Mouse (Mus musculus) forebrain, embryonic 14.5 days (tissue): ENCODE measurements around the gene AC129217.1. TPM values are rescaled to one million over a fixed set of nuclear protein-coding genes. Genes with fewer than 3 reads are reported as not detected.
"Not testable (repeated sequence)": the region's sequence is repeated elsewhere in the genome, so short reads cannot be mapped to it uniquely, and the experiment has no call there.

Experiments
- ATAC-seq: fragments of 200-750 bp; cut with Nextera tagmentation; 2 replicates; pipeline ENCODE4 v1.8.0; 2017; ENCODE audit warnings: mild to moderate bottlenecking, moderate library complexity
- DNase-seq: peaks from one replicate; pipeline ENCODE4 v3.0.0-alpha.2; 2015; ENCODE audit warnings: low spot score
- H3K27ac ChIP-seq: fragments of 300-500 bp; sonication (generic); 2 replicates; pipeline ENCODE4 v1.5.1; 2014; ENCODE audit warnings: low read depth, mild to moderate bottlenecking, control low read depth, low read length, moderate library complexity
- H3K27me3 ChIP-seq: fragments of 300-500 bp; sonication (generic); replicated peaks from 2 replicates; pipeline ENCODE4 v1.6.1; 2014; ENCODE audit warnings: low read length, control low read depth, mixed read lengths; ENCODE audit not compliant: control insufficient read depth, insufficient read depth
- H3K36me3 ChIP-seq: fragments of 300-500 bp; sonication (generic); 2 replicates; pipeline ENCODE4 v1.6.1; 2014; ENCODE audit warnings: low read length, control low read depth; ENCODE audit not compliant: control insufficient read depth, insufficient read depth
- H3K4me1 ChIP-seq: fragments of 300-500 bp; sonication (generic); 2 replicates; pipeline ENCODE4 v1.6.1; 2014; ENCODE audit warnings: antibody characterized with exemption, low read length, control low read depth; ENCODE audit not compliant: control insufficient read depth, insufficient read depth
- H3K4me2 ChIP-seq: fragments of 300-500 bp; sonication (generic); 2 replicates; pipeline ENCODE4 v1.6.1; 2014; ENCODE audit warnings: mild to moderate bottlenecking, control low read depth, low read length
- H3K4me3 ChIP-seq: fragments of 300-500 bp; sonication (generic); 2 replicates; pipeline ENCODE4 v1.5.1; 2014; ENCODE audit warnings: low read depth, low read length, control low read depth
- H3K9ac ChIP-seq: fragments of 300-500 bp; sonication (generic); 2 replicates; pipeline ENCODE4 v1.6.1; 2014; ENCODE audit warnings: mild to moderate bottlenecking, low read length, control low read depth, moderate library complexity
- H3K9me3 ChIP-seq: fragments of 300-500 bp; sonication (generic); replicated peaks from 2 replicates; pipeline ENCODE4 v1.6.1; 2016; ENCODE audit warnings: low read length, control low read depth, mixed read lengths; ENCODE audit not compliant: control insufficient read depth
- WGBS: fragments of 180-500 bp; shearing (Covaris S2); extraction: QIAGEN DNeasy Blood & Tissue Kit; methylation state at CpG from one replicate; pipeline ENCODE4 v1.1.7; 2014; 5-methylcytosine and 5-hydroxymethylcytosine counted together
- polyA plus RNA-seq: library from polyadenylated mRNA; unstranded; fragments of >200 nt; fragmentation: Nextera tagmentation; extraction: Ambion mirVana; gene quantifications from 2 replicates; pipeline ENCODE4 v1.2.1, GENCODE M21; 2014

AC129217.1 gene
- polyA plus RNA-seq, 1 experiment from 2014 or later: not detected

DNA sequence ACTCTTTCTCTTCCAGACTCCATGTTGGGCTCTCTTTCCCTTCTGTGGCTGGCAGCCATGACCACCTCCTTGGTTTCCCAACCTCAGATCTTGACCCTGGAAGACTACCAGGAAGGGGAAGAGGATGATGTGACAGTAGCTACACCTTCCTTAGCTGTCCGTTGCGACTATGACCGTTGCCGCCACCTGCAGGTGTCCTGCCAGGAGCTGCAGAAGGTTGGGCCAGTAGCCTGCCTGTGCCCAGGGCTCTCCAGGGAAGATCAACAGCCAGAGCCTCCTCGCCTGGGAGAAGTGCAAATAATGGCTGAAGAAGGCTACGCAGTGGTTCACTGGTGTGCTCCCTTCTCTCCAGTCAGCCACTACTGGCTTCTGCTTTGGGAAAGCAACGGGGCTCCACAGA is 22.1 kb downstream of the AC129217.1 start:
- no peak for ATAC-seq
- WGBS: 58% methylated on average over 7 of the region's 7 CpGs
- Histone ChIP-seq H3K9ac (no peak overlapping the region), H3K36me3 (peaks cover 24% of the 10 kb centered on the region), H3K4me1 (no peaks in the 10 kb centered on the region), H3K27ac (no peak overlapping the region), H3K27me3 (no peaks in the 10 kb centered on the region), H3K4me2 (no peak overlapping the region), H3K9me3 (no peaks in the 10 kb centered on the region), H3K4me3 (no peak overlapping the region)
- DNase-seq: no peak

DNA sequence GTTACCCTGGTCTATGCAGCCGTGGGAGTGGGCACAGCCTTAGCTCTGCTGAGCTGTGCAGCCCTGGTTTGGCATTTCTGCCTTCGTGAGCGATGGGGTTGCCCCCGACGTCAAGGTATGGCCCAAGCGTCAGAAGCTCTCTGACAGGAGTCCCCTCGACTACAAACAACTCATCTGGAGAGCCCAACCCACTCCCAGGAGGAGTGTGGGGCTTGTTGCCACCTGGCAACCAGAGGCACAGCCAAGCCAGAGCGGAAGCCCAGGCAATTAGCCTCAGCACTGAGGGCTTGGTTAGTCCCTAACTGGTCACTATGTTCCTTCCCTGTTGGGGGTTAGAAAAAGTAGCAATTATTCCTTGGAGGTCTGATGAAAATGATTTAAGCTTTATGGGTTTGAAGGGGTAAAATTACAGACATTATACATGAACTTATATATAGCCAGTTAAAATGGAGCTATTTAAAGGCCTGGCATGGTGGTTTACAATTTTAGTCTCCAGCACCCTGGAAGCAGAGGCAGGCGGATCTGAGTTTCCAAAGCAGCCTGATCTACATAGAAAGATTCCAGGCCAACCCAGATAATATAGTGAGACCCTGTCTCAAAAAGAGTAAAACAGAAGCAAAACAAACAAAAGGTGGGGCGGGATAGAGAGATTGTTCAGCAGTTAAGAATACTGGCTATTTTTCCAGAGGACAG is 22.8 kb downstream of the AC129217.1 start:
- no peaks in the 10 kb centered on the region for H3K4me1 ChIP-seq
- H3K36me3 ChIP-seq: peaks cover 17% of the 10 kb centered on the region
- H3K4me3 ChIP-seq: no peak overlapping the region
- ATAC-seq (no peak), DNase-seq (no peak)
- 68% methylated on average over 10 of the region's 10 CpGs for WGBS
- H3K9me3 ChIP-seq: no peaks in the 10 kb centered on the region
- H3K27ac ChIP-seq: no peak overlapping the region
- no peak overlapping the region for H3K4me2 ChIP-seq
- no peaks in the 10 kb centered on the region for H3K27me3 ChIP-seq
- no peak overlapping the region for H3K9ac ChIP-seq

DNA sequence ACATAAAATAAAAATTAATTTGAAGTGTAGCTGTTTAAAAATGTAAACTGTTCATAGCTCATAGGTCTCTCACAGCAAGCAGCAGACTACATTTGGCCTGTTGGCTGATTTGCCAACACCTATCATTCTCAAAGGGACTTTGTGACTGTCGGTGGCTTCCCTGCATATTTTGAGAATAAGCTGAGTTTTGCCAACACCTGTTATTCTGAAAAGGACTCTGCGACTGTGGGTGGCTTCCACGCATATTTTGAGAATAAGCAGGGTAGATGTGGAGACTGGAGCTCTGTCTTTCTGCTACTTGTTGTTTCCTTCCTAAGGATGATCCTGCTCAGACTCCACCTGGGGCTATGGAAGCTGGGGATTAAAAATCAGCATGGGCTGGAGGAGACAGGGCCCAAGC is 23.5 kb downstream of the AC129217.1 start:
- Histone ChIP-seq H3K4me1 (no peaks in the 10 kb centered on the region), H3K4me2 (no peak overlapping the region), H3K9me3 (no peaks in the 10 kb centered on the region), H3K4me3 (no peak overlapping the region), H3K27ac (no peak overlapping the region), H3K9ac (no peak overlapping the region), H3K27me3 (no peaks in the 10 kb centered on the region), H3K36me3 (peaks cover 11% of the 10 kb centered on the region)
- ATAC-seq (no peak), DNase-seq (no peak)
- WGBS: 88% methylated on average over 3 of the region's 3 CpGs

DNA sequence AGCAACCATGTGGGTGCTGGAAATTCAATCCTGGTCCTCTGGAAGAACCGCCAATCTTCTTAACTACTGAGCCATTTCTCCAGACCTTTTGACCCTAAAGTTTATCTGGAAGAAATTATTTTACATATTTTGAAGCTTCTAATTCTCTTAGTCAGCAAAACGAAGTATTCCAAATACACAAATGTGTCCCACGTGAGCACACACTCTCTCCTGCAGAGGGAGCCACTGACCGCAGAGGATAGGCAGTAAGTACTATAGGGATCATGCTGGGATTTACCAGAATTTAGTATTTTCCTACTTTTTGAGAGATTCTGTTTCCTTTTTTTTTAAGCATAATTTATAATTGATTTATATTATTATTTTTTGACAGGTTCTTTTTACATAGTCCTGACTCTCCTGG is 28.1 kb downstream of the AC129217.1 start:
- no peak overlapping the region for H3K4me2 ChIP-seq
- no peaks in the 10 kb centered on the region for H3K27me3 ChIP-seq
- H3K9ac ChIP-seq: no peak overlapping the region
- ATAC-seq: no peak
- no peaks in the 10 kb centered on the region for H3K36me3 ChIP-seq
- no peak overlapping the region for H3K27ac ChIP-seq
- peak; percentile 51 for DNase-seq
- H3K9me3 ChIP-seq: no peaks in the 10 kb centered on the region
- 59% methylated on average over 4 of the region's 4 CpGs for WGBS
- H3K4me3 ChIP-seq: no peak overlapping the region
- no peaks in the 10 kb centered on the region for H3K4me1 ChIP-seq

DNA sequence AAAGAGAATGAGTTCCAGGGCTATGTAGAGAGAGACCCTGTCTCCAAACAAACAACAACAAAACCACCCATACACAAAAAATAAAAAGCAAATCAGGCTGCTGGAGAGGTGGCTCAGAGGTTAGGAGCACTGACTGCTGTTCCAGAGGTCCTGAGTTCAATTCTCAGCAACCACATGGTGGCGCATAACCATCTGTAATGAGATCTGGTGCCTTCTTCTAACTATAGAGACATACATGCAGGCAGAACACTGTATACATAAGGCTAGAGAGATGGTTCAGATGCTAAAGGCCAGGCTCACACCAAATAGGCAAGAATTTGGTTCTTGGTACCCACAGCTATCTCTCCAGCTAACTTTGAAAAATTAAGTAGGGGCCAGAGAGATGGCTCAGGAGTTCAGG is 29.4 kb downstream of the AC129217.1 start:
- Histone ChIP-seq H3K9ac (no peak overlapping the region), H3K4me1 (no peaks in the 10 kb centered on the region), H3K4me3 (no peak overlapping the region), H3K4me2 (no peak overlapping the region), H3K9me3 (no peaks in the 10 kb centered on the region), H3K36me3 (no peaks in the 10 kb centered on the region), H3K27me3 (no peaks in the 10 kb centered on the region), H3K27ac (no peak overlapping the region)
- ATAC-seq (no peak), DNase-seq (peak; percentile 45)
- WGBS: 8% methylated on average over 1 of the region's 1 CpGs

DNA sequence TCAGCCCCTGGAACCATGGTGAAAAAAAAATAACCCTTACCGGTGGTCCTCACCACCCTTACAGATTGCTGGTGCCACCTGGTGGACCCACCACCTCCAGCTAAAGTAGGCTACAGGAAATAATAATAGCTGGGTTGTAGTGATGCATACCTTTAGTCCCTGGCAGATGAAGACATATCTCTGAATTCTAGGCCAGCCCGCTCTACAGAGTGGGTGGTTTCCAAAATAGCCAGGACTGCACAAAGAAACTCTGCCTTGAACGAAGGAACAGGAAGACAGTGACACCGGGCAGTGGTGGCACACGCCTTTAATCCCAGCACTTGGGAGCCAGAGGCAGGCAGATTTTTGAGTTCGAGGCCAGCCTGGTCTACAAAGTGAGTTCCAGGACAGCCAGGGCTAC is 34.7 kb downstream of the AC129217.1 start:
- ATAC-seq (no peak), DNase-seq (no peak)
- H3K36me3 ChIP-seq: no peaks in the 10 kb centered on the region
- no peak overlapping the region for H3K9ac ChIP-seq
- H3K9me3 ChIP-seq: no peaks in the 10 kb centered on the region
- WGBS: 86% methylated on average over 6 of the region's 6 CpGs
- H3K4me1 ChIP-seq: no peaks in the 10 kb centered on the region
- no peak overlapping the region for H3K27ac ChIP-seq
- no peaks in the 10 kb centered on the region for H3K27me3 ChIP-seq
- H3K4me2 ChIP-seq: no peak overlapping the region
- no peak overlapping the region for H3K4me3 ChIP-seq

DNA sequence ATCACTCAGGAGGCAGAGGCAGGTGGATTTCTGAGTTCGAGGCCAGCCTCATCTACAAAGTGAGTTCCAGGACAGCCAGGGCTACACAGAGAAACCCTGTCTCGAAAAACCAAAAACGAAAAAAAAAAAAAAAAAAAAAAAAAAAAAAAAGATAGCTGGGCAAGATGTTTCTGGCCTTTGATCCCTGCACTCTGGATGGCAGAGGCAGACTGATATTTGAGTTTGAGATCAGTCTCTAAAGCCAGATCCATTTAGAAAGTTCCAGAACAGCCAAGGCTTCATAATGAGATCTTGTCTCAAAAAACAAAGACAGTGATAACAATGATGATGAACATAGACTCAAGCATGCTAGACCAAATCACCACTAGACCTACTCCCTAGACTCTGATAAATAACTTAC is 40.8 kb downstream of the AC129217.1 start:
- not testable (repeated sequence) for H3K4me3 ChIP-seq, H3K9me3 ChIP-seq, H3K27me3 ChIP-seq, ATAC-seq, DNase-seq, H3K4me2 ChIP-seq, H3K4me1 ChIP-seq, H3K9ac ChIP-seq, H3K27ac ChIP-seq
- WGBS: 80% methylated on average over 3 of the region's 3 CpGs
- peaks cover 21% of the 10 kb centered on the region for H3K36me3 ChIP-seq

DNA sequence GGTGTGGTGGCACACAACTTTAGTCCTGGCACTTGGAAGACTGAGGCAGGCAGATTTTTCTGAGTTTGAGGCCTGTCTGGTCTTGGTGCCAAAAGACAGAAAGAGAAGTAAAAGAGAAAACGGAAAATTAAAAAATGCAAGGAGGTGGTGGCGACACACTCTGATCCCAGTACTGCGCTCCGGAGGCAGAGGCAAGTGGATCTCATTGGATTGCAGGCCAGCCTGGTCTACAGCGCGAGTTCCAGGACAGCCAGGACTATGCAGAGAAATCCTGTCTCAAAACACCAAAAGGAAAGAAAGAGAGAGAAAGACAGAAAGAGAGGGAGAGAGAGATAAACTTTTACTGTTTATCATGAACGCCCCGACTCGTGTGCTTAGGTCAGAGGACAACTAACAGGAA is 41.3 kb downstream of the AC129217.1 start:
- Histone ChIP-seq H3K9me3 (no peaks in the 10 kb centered on the region), H3K4me3 (peak overlapping the region; percentile 96), H3K4me2 (peak overlapping the region; percentile 95), H3K27me3 (no peaks in the 10 kb centered on the region), H3K27ac (no peak overlapping the region), H3K9ac (peak overlapping the region; percentile 95), H3K4me1 (peaks cover 7% of the 10 kb centered on the region), H3K36me3 (peaks cover 24% of the 10 kb centered on the region)
- ATAC-seq (0 out of 2 replicates have a peak, but pooled peaks have one; percentile 8), DNase-seq (no peak)
- WGBS: 56% methylated on average over 9 of the region's 9 CpGs

DNA sequence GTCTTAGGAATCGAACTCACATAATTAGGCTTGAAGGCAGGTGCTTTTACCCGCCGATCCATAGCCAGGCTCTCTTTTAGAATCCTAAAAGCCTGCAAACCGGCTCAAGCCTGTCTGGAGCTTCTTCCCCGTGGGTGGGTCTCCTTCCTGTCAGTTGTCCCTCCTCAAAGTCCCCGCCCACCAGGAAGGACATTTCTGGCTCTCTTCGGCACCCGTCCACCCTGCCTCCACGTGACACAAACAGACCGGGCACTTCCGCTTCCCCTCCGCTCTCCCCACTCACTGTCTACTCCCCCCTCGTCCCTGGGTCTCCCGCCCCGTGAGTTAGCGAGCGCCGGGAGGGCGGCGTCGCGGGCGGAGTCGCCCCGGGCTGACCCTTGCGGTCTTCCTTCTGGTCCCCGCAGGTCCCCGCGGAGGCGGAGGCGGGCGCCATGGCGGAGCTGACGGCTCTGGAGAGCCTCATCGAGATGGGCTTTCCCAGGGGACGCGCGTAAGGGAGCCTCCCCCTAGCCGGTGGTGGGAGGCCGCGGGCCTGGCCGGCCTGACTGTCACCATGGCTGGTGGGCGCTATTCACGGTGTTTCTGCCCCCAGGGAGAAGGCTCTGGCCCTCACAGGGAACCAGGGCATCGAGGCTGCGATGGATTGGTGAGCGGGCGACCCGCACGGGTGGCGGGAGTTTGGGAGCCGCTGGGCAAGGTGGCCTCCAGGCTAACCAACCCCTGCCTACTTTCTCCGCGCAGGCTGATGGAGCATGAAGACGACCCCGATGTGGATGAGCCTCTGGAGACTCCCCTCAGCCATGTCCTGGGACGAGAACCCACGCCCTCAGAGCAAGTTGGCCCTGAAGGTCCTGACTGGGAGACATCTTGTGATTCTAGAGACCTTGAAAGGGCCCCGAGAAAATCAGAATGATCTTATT is 42.0 kb downstream of the AC129217.1 start, which contains the start of gene Ubxn1:
Gene Ubxn1 (plus strand): TSS at position 230 of the 920 bp plus-strand sequence.
- no peaks in the 10 kb centered on the region for H3K9me3 ChIP-seq
- H3K9ac ChIP-seq: peak within 1 kb of the TSS; percentile 95
- ATAC-seq: peak; percentile 98
- DNase-seq: peak; percentile 97
- H3K27ac ChIP-seq: peak within 1 kb of the TSS; percentile 48; the same call in 1 of the 2 replicates
- peaks cover 31% of the 10 kb centered on the region for H3K36me3 ChIP-seq
- H3K4me2 ChIP-seq: peak within 1 kb of the TSS; percentile 95
- H3K27me3 ChIP-seq: no peaks in the 10 kb centered on the region
- H3K4me3 ChIP-seq: peak within 1 kb of the TSS; percentile 96
- peaks cover 7% of the 10 kb centered on the region for H3K4me1 ChIP-seq
- WGBS: 2% methylated on average over 59 of the region's 59 CpGs
